Mouse (Mus musculus): ENCODE data around the gene Cox14. TPM values are rescaled to one million over a fixed set of nuclear protein-coding genes. Genes with fewer than 3 reads are reported as not detected.
"Not testable (repeated sequence)": the region's sequence is repeated elsewhere in the genome, so short reads cannot be mapped to it uniquely, and the experiment has no call there.

The Cox14 gene
- polyA plus RNA-seq, 1 experiment from 2014 or later: 169 TPM

DNA sequence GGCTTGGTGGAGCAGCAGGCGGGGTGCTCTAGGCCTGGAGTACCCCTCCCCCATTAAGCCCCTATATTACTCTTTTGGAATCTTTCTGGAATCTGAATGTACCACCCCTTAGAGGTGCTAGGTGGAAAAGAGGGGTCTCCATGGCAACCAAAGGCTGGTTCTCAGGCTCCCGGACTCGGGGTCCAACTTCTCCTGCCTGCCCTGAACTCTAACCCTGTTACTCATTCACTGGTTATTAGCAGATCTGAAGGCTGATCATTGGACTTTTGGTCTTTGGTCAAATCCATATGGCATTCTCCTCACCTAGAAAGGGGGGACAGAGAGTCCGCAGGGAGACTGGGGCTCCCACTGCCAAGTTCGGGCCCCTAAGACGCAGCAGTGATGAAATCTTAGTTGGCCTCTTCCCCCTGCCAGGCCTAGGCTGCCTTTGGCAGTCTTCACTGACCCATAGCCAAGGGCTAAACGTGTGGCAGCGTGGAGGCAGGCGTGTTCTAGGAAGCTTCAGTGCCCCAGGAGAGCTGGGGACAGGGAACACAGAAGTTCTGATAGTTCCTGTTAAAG is 6.9 kb upstream of the Cox14 start:
- no peaks in the 10 kb centered on the region for H3K27me3 ChIP-seq (replicated peaks)
- no peak for ATAC-seq (ENCODE audit: low FRiP score, low read depth)
- WGBS: 86% methylated on average over 9 of the region's 9 CpGs
- no peak overlapping the region for H3K27ac ChIP-seq
- H3K4me3 ChIP-seq: no peak overlapping the region
- H3K4me2 ChIP-seq (replicated peaks): no peak overlapping the region
- H3K9ac ChIP-seq: no peak overlapping the region
- no peaks in the 10 kb centered on the region for H3K9me3 ChIP-seq
- peaks cover 21% of the 10 kb centered on the region for H3K4me1 ChIP-seq
- H3K36me3 ChIP-seq: peaks cover 58% of the 10 kb centered on the region

DNA sequence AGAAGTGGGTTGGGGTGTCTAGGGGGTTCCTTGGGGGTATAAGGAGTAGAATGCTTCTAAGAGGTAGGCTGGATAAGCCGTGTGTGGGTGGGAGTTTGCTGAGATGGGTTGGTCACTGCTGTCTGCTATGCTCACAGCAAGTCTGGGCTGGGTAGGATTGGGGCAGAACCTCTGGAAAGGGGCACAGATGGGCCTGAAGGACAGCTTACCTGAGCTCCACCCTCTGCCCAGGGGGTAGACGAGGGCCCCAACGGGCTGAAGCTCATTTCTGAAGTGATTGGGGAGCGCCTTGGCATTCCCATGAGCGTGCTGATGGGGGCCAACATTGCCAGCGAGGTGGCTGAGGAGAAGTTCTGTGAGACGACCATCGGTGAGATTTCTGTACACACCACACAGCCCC is 5.6 kb upstream of the Cox14 start:
- 79% methylated on average over 8 of the region's 8 CpGs for WGBS
- ATAC-seq (ENCODE audit: low FRiP score, low read depth): no peak
- H3K27ac ChIP-seq: no peak overlapping the region
- H3K9ac ChIP-seq: no peak overlapping the region
- H3K4me1 ChIP-seq: peaks cover 34% of the 10 kb centered on the region
- no peak overlapping the region for H3K4me2 ChIP-seq (replicated peaks)
- no peak overlapping the region for H3K4me3 ChIP-seq
- no peaks in the 10 kb centered on the region for H3K27me3 ChIP-seq (replicated peaks)
- H3K36me3 ChIP-seq: peaks cover 51% of the 10 kb centered on the region
- H3K9me3 ChIP-seq: no peaks in the 10 kb centered on the region

DNA sequence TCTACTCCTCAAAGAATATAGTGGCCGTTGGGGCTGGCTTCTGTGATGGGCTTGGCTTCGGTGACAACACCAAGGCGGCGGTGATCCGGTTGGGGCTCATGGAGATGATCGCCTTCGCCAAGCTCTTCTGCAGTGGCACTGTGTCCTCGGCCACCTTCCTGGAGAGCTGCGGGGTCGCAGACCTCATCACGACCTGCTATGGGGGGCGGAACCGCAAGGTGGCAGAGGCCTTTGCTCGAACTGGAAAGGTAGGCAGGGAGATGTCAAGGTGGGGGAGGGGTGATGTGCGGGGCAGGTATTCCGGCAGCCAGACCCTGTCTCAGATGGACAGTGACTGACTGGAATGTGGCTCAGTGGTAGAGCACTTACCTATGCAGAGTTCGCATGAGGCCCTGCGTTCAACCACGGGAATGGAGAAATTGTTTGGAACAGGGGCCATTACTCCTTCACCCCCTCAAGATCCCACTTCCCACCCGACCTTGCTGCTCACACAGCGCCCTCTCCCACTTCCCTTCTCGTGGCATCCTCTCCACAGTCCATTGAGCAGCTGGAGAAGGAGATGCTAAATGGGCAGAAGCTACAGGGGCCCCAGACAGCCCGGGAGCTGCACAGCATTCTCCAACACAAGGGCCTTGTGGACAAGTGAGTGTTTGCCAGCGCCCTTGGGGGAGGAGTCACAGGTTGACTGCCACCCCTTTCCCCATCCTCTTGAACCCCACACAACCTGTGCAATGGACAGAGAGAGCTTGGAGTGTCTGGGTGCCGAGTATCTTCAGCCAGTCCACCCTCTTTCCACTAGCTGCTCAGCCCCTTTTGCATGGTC is 3.3 kb upstream of the Cox14 start:
- H3K27ac ChIP-seq: no peak overlapping the region
- no peaks in the 10 kb centered on the region for H3K27me3 ChIP-seq (replicated peaks)
- 85% methylated on average over 25 of the region's 25 CpGs for WGBS
- peaks cover 46% of the 10 kb centered on the region for H3K36me3 ChIP-seq
- H3K4me3 ChIP-seq: no peak overlapping the region
- no peak overlapping the region for H3K4me2 ChIP-seq (replicated peaks)
- H3K4me1 ChIP-seq: peaks cover 30% of the 10 kb centered on the region
- H3K9ac ChIP-seq: no peak overlapping the region
- H3K9me3 ChIP-seq: no peaks in the 10 kb centered on the region
- no peak for ATAC-seq (ENCODE audit: low FRiP score, low read depth)

GRCm38 (mm10) chr15:99723120-99723514 is 2.3 kb upstream of the Cox14 start:
- Histone ChIP-seq H3K4me1 (peaks cover 30% of the 10 kb centered on the region), H3K9ac (no peak overlapping the region), H3K36me3 (peaks cover 47% of the 10 kb centered on the region), H3K4me2 (replicated peaks) (no peak overlapping the region), H3K9me3 (no peaks in the 10 kb centered on the region), H3K4me3 (no peak overlapping the region), H3K27ac (0 out of 2 replicates have a peak overlapping the region, but pooled peaks have one; percentile 26), H3K27me3 (replicated peaks) (no peaks in the 10 kb centered on the region)
- WGBS: 62% methylated on average over 10 of the region's 10 CpGs
- no peak for ATAC-seq (ENCODE audit: low FRiP score, low read depth)

DNA sequence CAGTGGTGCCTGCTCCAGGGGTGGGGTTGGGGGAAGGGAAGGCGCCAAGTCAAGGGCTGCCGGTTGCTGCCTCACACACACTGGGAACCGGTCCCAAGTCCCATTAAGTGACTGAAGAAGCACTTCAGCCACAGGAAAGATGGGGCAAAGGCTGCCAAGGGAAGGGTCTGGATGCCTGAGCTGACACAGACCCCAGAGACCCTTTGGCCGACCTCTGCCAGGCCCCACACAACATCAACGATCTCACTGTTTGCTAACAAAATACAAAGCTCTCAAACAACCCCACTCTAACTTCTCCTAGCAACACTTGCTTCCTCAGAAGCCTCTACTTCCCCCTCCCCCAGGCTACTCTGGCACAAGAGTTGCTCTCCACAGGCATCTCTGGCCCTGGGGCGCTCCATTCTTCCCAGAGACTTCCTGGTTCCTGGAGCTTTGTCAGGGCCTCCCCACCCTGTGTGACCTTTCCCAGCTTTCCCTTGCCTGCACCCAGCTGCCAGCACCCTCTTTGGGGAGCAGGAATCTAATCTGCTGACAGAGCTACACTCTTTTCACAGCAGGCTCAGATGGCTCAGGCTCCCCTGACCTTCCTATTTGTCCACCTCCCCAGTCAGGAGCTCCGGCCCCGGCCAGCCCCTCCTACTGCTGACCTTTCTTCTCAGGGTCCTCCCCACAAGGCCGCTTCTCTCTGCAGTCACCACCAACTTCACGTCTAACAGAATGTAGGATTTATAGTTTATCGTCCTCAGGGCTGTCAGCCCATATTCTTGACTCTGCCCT is 1.7 kb upstream of the Cox14 start:
- H3K4me1 ChIP-seq: peaks cover 30% of the 10 kb centered on the region
- H3K9ac ChIP-seq: peak overlapping the region; percentile 17; the same call in 1 of the 2 replicates
- H3K4me3 ChIP-seq: no peak overlapping the region
- no peak for ATAC-seq (ENCODE audit: low FRiP score, low read depth)
- H3K36me3 ChIP-seq: peaks cover 47% of the 10 kb centered on the region
- WGBS: 21% methylated on average over 11 of the region's 11 CpGs
- peak overlapping the region; percentile 26; the same call in 1 of the 2 replicates for H3K27ac ChIP-seq
- peak overlapping the region; percentile 90 for H3K4me2 ChIP-seq (replicated peaks)
- no peaks in the 10 kb centered on the region for H3K9me3 ChIP-seq
- no peaks in the 10 kb centered on the region for H3K27me3 ChIP-seq (replicated peaks)

DNA sequence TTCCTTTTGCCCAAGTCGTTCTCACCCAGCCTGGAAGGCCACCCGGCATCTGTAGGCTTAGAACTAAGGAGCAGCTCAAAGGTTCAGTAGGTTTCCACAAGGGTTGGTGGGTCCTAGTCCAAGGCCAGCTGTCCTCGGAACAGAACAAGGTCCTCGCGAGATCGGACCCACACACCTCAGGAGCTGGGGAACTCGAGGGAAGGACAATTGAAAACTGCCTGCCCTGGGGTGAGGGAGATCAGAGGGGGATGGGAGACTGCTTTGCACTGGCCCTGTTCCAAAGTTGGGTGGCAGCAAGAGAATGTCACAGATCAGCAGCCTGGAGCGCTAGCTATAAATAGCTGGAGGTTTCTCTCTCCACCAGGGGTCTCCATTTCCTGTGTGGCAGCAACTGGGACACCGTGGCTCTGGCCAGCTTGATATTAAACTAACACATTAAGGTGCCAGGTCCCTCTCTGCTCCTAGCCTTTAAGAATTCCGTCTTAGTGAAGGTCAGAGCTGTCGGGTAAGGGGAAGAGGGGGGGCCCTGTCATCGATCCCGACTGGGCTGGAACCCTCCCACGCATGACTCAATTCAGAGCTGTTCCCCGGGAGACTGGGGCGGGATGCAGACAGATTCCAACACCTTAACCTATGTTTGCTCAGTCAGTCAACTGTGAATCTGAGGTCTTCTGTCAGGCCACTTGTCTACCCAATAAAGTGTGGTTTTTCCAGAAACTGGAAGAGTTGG is 961 bp upstream of the Cox14 start:
- no peak overlapping the region for H3K9ac ChIP-seq
- H3K4me3 ChIP-seq: peak overlapping the region; percentile 27; the same call in 1 of the 2 replicates
- H3K4me1 ChIP-seq: peaks cover 30% of the 10 kb centered on the region
- no peaks in the 10 kb centered on the region for H3K27me3 ChIP-seq (replicated peaks)
- peaks cover 52% of the 10 kb centered on the region for H3K36me3 ChIP-seq
- ATAC-seq (ENCODE audit: low FRiP score, low read depth): peak; percentile 21
- H3K9me3 ChIP-seq: no peaks in the 10 kb centered on the region
- peak overlapping the region; percentile 90 for H3K4me2 ChIP-seq (replicated peaks)
- H3K27ac ChIP-seq: peak overlapping the region; percentile 7; the same call in 1 of the 2 replicates
- WGBS: 13% methylated on average over 16 of the region's 16 CpGs

DNA sequence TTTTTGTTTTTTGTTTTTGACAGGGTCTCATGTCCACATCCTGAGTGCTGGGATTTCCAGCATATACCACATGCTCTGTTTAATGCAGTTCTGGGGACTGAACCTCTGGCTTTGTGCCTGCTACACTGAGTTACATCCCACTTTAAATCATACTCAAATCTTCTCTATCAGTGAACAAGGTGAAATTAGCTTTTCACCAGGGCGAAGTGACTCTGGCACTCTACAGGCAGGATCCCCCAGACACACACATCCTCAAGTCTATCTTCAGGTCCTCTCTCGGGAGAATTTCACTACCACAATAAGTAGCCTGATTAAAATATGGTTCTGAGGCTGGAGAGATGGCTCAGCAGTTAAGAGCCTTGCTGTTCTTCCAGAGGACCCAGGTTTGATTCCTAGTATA is 1.1 kb downstream of the Cox14 start:
- peaks cover 33% of the 10 kb centered on the region for H3K36me3 ChIP-seq
- no peak overlapping the region for H3K27ac ChIP-seq

GRCm38 (mm10) chr15:99727039-99727438 is 1.6 kb downstream of the Cox14 start:
- not testable (repeated sequence) for H3K27me3 ChIP-seq (replicated peaks); H3K9ac ChIP-seq; H3K4me3 ChIP-seq; H3K9me3 ChIP-seq; H3K27ac ChIP-seq; ATAC-seq (ENCODE audit: low FRiP score, low read depth)
- Histone ChIP-seq H3K36me3 (peaks cover 35% of the 10 kb centered on the region), H3K4me1 (peaks cover 30% of the 10 kb centered on the region), H3K4me2 (replicated peaks) (0 out of 2 replicates have a peak overlapping the region, but pooled peaks have one; percentile 90)
- WGBS: 93% methylated on average over 4 of the region's 5 CpGs

More for the DNA sequence above, 1.1 kb downstream of the Cox14 start:
- H3K9me3 ChIP-seq: no peaks in the 10 kb centered on the region
- no peaks in the 10 kb centered on the region for H3K27me3 ChIP-seq (replicated peaks)
- H3K9ac ChIP-seq: peak overlapping the region; percentile 95
- WGBS: 79% methylated on average over 2 of the region's 2 CpGs
- H3K4me1 ChIP-seq: peaks cover 30% of the 10 kb centered on the region
- peak overlapping the region; percentile 90 for H3K4me2 ChIP-seq (replicated peaks)
- peak overlapping the region; percentile 94 for H3K4me3 ChIP-seq
- no peak for ATAC-seq (ENCODE audit: low FRiP score, low read depth)

GRCm38 (mm10) chr15:99727525-99727924 is 2.1 kb downstream of the Cox14 start:
- no peak for ATAC-seq (ENCODE audit: low FRiP score, low read depth)
- Histone ChIP-seq H3K4me3 (no peak overlapping the region), H3K4me2 (replicated peaks) (no peak overlapping the region), H3K4me1 (peaks cover 30% of the 10 kb centered on the region), H3K9me3 (no peaks in the 10 kb centered on the region), H3K36me3 (peaks cover 37% of the 10 kb centered on the region), H3K27me3 (replicated peaks) (no peaks in the 10 kb centered on the region), H3K9ac (no peak overlapping the region), H3K27ac (no peak overlapping the region)
- WGBS: 97% methylated on average over 12 of the region's 12 CpGs

DNA sequence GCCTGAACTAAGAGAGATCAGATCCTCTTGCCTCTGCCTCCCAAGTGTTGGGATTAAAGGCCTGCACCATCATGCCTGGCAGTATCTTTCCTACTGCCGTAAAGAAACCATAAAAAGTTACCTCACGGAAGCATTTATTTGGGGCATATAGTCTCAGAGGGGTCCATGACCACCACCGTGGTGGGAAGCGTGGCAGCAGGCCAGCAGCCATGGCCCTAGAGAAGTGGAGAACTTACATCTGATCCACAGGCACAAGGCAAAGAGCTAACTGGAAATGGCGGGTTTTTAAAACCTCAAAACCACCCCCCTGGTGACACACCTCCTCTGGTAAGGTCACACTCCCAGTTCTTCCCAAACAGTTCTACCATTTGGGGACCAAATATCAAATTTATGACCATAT is 2.8 kb downstream of the Cox14 start:
- Histone ChIP-seq H3K27me3 (replicated peaks) (no peaks in the 10 kb centered on the region), H3K36me3 (peaks cover 37% of the 10 kb centered on the region), H3K9me3 (no peaks in the 10 kb centered on the region), H3K4me2 (replicated peaks) (no peak overlapping the region), H3K27ac (no peak overlapping the region), H3K9ac (no peak overlapping the region), H3K4me1 (peaks cover 25% of the 10 kb centered on the region), H3K4me3 (no peak overlapping the region)
- WGBS: 95% methylated on average over 5 of the region's 5 CpGs
- no peak for ATAC-seq (ENCODE audit: low FRiP score, low read depth)

DNA sequence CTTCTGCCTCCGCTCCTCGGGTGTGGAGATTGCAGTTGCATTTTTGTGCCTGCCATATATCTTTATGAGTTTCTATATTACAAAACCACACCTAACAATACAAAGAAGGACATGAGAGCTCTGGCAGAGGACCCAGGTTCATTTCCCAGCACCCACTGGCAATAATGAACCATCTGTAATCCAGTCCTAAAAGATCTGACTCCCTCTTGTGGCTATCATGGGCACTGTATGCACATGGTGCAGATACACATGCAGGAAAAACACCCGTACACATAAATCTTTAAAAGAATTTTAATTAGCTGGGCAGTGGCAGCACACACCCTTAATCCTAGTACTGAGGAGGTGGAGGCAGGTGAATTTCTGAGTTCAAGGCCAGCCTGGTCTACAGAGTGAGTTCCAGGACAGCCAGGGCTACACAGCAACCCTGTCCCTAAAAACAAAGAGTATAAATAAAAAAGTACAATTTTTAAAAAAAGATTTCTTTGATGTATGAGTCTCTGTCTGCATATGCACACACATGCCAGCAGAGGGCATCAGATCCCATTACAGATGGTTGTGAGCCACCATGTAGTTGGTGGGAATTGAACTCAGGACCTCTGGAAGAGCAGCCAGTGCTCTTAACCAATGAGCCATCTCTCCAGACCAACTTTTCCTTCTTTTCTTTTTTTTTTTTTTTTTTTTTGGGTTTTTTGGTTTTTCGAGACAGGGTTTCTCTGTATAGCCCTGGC is 3.8 kb downstream of the Cox14 start:
- H3K27me3 ChIP-seq (replicated peaks): no peaks in the 10 kb centered on the region
- H3K9me3 ChIP-seq: no peaks in the 10 kb centered on the region
- whole genome bisulfite sequencing: 97% methylated on average over 4 of the region's 4 CpGs
- H3K4me1 ChIP-seq: peaks cover 15% of the 10 kb centered on the region
- H3K9ac ChIP-seq: no peak overlapping the region
- no peak overlapping the region for H3K27ac ChIP-seq
- no peak for ATAC-seq (ENCODE audit: low FRiP score, low read depth)
- H3K4me2 ChIP-seq (replicated peaks): no peak overlapping the region
- H3K36me3 ChIP-seq: peaks cover 37% of the 10 kb centered on the region
- no peak overlapping the region for H3K4me3 ChIP-seq

Data from neural tube, embryonic 12.5 days (tissue).